Comparison of ENCODE assay signal across 9 mouse cellular contexts in the genomic region with DNA sequence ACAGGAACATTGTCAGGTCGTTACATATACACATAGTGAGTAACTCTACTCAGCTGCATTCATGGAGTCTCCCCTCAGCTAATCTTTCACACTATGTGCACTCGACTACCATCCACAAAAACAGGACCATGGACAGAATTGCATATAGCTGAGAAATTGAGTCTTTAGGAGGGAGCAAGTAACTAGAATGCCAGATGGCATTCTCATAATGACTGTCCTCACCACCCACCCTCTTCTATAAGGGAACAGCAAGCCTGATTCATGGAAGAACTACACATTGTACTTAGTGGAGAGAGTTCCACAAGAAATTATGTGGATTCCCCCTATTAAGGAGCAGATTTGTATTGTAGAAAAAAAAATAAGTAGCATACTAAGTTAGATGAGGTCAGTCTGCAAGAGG.
"Had no signal": no experiment of that assay in that cellular context is flagged by ENCODE, and none has a peak within 500 bp of the region (broad histone marks: within the 10 kb centered on the region; RNA-seq: fewer than 3 reads in every experiment).

No protein-coding gene starts in this region.

- DNase-seq: kidney, adult 18-20 months; kidney, postnatal 10 days; lung, adult 2 months; lung, postnatal 4 days; midbrain, embryonic 14.5 days; thymus, adult 18-20 months; thymus, postnatal 14 days had no signal

- ATAC-seq: intestine, embryonic 15.5 days; lung, postnatal 0 days had no signal
